Mouse (Mus musculus) testis, adult 2 months (tissue): Measurements from ENCODE around the gene Gdpd1. TPM values are rescaled to one million over a fixed set of nuclear protein-coding genes. Genes with fewer than 3 reads are reported as not detected.
"Not testable (repeated sequence)": the region's sequence is repeated elsewhere in the genome, so short reads cannot be mapped to it uniquely, and the experiment has no call there.

ENCODE experiments used
- H3K27ac ChIP-seq: fragments of 200-500 bp; 2 replicates; pipeline ENCODE4 v1.5.1; 2012; ENCODE audit warnings: low read depth, low read length; ENCODE audit not compliant: control insufficient read depth, insufficient read depth
- H3K27me3 ChIP-seq: fragments of 200-500 bp; 2 replicates; pipeline ENCODE4 v1.6.1; 2012; ENCODE audit warnings: mild to moderate bottlenecking, low read length, moderate library complexity; ENCODE audit not compliant: control insufficient read depth, insufficient read depth
- H3K36me3 ChIP-seq: fragments of 200-500 bp; 2 replicates; pipeline ENCODE4 v1.6.1; 2012; ENCODE audit warnings: mild to moderate bottlenecking, low read length; ENCODE audit not compliant: control insufficient read depth, insufficient read depth
- H3K4me1 ChIP-seq: fragments of 200-500 bp; 2 replicates; pipeline ENCODE4 v1.6.1; 2012; ENCODE audit warnings: low read length; ENCODE audit not compliant: control insufficient read depth, insufficient read depth
- H3K4me3 ChIP-seq: fragments of 200-500 bp; 2 replicates; pipeline ENCODE4 v1.5.1; 2012; ENCODE audit warnings: low read depth, mild to moderate bottlenecking, low read length, moderate library complexity, mixed read lengths; ENCODE audit not compliant: control insufficient read depth
- CTCF ChIP-seq: fragments of 200-500 bp; IDR thresholded peaks from 2 replicates; pipeline ENCODE4 v1.5.1; 2012; ENCODE audit warnings: low read depth, mild to moderate bottlenecking, inconsistent platforms, low read length, moderate library complexity; ENCODE audit not compliant: control insufficient read depth, insufficient read depth, insufficient replicate concordance
- POLR2A ChIP-seq: fragments of 200-500 bp; IDR thresholded peaks from 2 replicates; pipeline ENCODE4 v1.6.1; 2012; ENCODE audit warnings: low read depth, mild to moderate bottlenecking, inconsistent platforms, low read length, moderate library complexity; ENCODE audit not compliant: control insufficient read depth
- polyA plus RNA-seq: library from polyadenylated mRNA; depleted of rRNA; stranded (reverse); fragments of >200 nt; gene quantifications from 2 replicates; pipeline ENCODE4 v1.2.3, GENCODE M21; 2012

The Gdpd1 gene
- polyA plus RNA-seq, 1 experiment: 83.6 TPM

- peaks cover 3% of the 10 kb centered on the region for H3K36me3 ChIP-seq
- TF ChIP-seq POLR2A (peak; percentile 78; the same call in 1 of the 2 replicates), CTCF (0 out of 2 replicates have a peak, but pooled peaks have one; percentile 6)
- H3K4me3 ChIP-seq: peak within 1 kb of the TSS; percentile 99
- peaks cover 9% of the 10 kb centered on the region for H3K4me1 ChIP-seq
- H3K27ac ChIP-seq: peak within 1 kb of the TSS; percentile 83
- no peaks in the 10 kb centered on the region for H3K27me3 ChIP-seq
These were observed 12.6 kb upstream of the Gdpd1 start, which contains the start of gene Smg8 for GRCm38 (mm10) chr11:87086290-87086984. Smg8 (minus strand) TSS chr11:87086774.

DNA sequence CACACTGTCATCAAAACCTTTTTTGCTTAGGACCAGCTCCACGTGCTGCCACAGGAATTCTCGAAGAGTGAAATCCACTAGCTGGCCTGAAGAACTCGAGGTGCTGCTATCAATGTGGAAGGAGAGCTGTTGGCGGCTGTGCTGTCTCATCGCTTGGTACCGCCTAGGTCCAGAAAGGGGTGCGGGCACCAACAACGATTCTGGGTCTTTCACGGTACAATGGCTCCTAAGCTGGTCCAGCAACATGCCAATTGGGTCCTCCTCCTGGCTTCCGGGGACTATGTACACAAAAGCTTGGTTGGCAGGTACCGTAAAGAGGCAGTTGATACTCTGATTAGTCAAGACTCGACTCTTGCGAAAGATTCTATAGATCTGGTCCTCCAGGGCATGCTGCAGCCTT, 11.6 kb upstream of the Gdpd1 start:
- 0 out of 2 replicates have a peak overlapping the region, but pooled peaks have one; percentile 21 for H3K27ac ChIP-seq
- peaks cover 9% of the 10 kb centered on the region for H3K4me1 ChIP-seq
- peak overlapping the region; percentile 99 for H3K4me3 ChIP-seq
- TF ChIP-seq POLR2A: no peak
- no peak for TF ChIP-seq CTCF
- no peaks in the 10 kb centered on the region for H3K27me3 ChIP-seq
- H3K36me3 ChIP-seq: peaks cover 4% of the 10 kb centered on the region

- Histone ChIP-seq H3K4me1 (peaks cover 9% of the 10 kb centered on the region), H3K4me3 (no peak overlapping the region), H3K27me3 (no peaks in the 10 kb centered on the region), H3K27ac (no peak overlapping the region), H3K36me3 (peaks cover 6% of the 10 kb centered on the region)
- TF ChIP-seq CTCF (no peak), POLR2A (no peak)
These were observed 9.8 kb upstream of the Gdpd1 start for GRCm38 (mm10) chr11:87083712-87084111.

GRCm38 (mm10) chr11:87073343-87073865, 458 bp downstream of the Gdpd1 start:
- Histone ChIP-seq H3K4me1 (peaks cover 5% of the 10 kb centered on the region), H3K36me3 (peaks cover 5% of the 10 kb centered on the region), H3K27me3 (no peaks in the 10 kb centered on the region), H3K4me3 (peak overlapping the region; percentile 98), H3K27ac (peak overlapping the region; percentile 97)
- TF ChIP-seq POLR2A: peak; percentile 27; the same call in 1 of the 2 replicates
- peak; percentile 52; the same call in 1 of the 2 replicates for TF ChIP-seq CTCF

- Histone ChIP-seq H3K36me3 (no peaks in the 10 kb centered on the region; the same call in 1 of the 2 replicates), H3K4me3 (no peak overlapping the region), H3K27ac (no peak overlapping the region), H3K4me1 (no peaks in the 10 kb centered on the region), H3K27me3 (no peaks in the 10 kb centered on the region)
- TF ChIP-seq POLR2A: no peak
These were observed 11.8 kb downstream of the Gdpd1 start for GRCm38 (mm10) chr11:87062087-87062486.

DNA sequence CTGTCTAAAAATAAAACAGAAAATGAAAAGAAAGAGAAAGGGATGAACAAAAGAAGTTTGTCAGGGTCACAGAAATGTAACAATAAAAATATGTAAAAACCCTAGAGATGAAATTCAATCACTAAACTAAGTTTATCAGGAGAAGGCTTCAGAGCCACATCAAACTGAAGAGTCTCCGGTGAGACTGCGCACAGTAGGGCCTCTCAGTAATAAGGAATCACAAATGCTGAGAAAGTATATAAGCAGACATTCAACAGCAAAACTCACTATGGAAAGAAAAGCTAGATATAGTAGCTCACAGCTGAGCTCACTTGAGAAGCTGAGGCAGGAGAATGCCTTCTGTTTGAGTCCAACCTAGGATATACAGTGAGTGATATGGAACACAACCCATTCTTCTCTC, 13.5 kb downstream of the Gdpd1 start:
- H3K27me3 ChIP-seq: no peaks in the 10 kb centered on the region
- no peak overlapping the region for H3K4me3 ChIP-seq
- TF ChIP-seq POLR2A: no peak
- TF ChIP-seq CTCF: no peak
- H3K36me3 ChIP-seq: no peaks in the 10 kb centered on the region; the same call in 1 of the 2 replicates
- H3K4me1 ChIP-seq: no peaks in the 10 kb centered on the region
- H3K27ac ChIP-seq: no peak overlapping the region

DNA sequence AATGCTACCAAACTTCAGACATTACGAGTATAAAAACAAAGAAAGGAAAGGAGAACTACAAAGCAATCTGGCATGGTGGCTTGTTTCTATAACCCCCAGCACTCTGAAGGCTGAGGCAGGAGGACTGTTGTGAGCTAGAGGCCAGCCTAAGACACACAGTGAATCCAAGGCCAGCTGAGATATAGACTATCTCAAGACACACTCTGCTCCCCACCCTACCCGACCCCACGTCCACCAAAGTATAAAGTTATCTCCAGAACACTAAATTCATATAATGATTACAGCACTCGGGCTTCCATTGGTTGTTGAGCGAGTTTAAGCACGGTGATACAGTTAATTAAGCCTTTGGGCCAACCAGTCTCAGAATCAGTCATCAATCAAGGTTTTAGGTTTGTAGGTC, 17.6 kb downstream of the Gdpd1 start:
- no peak for TF ChIP-seq CTCF
- no peak for TF ChIP-seq POLR2A
- Histone ChIP-seq H3K36me3 (no peaks in the 10 kb centered on the region; the same call in 1 of the 2 replicates), H3K27ac (no peak overlapping the region), H3K4me1 (no peaks in the 10 kb centered on the region), H3K4me3 (no peak overlapping the region), H3K27me3 (no peaks in the 10 kb centered on the region)

- not testable (repeated sequence) for H3K4me3 ChIP-seq, H3K27me3 ChIP-seq, H3K36me3 ChIP-seq, H3K4me1 ChIP-seq, H3K27ac ChIP-seq
These were observed 25.0 kb downstream of the Gdpd1 start for GRCm38 (mm10) chr11:87048900-87049299.
